Mouse (Mus musculus) fibroblast of lung, adult 2 months (primary cell): Measurements from ENCODE around the gene Pyroxd1.
"Not testable (repeated sequence)": the region's sequence is repeated elsewhere in the genome, so short reads cannot be mapped to it uniquely, and the experiment has no call there.

Source experiments
- DNase-seq: peaks from one replicate; pipeline ENCODE4 v3.0.0-alpha.2; 2011; ENCODE audit warnings: low read depth

Pyroxd1 gene

DNA sequence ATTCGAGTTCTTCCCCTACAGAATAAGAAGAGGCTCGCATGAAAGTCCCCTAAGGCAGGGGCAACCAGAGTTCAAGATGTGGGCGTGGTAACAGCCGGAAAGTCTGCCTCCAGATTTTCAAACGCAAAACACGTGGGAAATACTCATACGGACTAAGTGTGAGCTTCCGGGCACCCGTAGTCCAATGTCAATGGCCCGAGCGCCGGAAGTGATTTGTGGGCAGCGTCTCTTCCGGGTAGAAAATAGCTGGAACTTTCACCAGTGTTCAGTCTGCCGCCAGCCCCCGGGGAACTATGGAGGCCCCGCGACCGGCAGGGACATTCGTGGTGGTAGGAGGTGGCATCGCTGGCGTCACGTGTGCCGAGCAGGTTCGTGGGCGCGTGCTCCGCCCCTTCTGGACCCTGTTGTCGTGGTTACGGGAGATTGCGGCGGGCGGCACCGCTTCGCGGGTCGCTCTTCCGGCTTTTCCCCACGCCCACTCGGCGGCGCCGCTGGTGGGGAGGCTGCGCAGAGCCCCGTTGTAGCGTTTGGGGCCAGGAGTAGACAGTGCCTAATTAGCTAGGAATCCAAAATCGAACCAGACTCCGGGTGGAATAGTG lies at the start of gene Pyroxd1:
Gene Pyroxd1 (plus strand): TSS at position 215 of the 599 bp plus-strand sequence.
- peak; percentile 72 for DNase-seq

DNA sequence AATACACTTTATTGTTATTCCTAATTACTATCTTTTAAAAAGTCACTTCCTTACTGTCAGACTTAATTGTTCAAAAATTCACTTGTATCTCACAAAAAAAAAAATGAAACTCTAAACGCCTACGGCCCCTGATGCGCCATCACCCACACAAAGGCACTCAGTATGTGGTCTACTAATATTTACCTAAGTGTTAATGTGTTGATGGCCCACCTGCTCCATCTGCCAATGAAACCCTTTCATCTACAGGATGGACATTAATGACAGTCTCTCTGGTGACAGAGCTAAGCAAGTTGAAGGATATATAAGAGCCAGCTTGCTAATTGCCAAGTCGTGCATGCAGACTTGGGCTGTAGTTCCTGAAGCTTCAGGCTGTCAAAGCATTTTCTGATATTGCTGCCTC lies 47.4 kb upstream of the Pyroxd1 start, which contains the start of gene Iapp:
Gene Iapp (plus strand): TSS at position 326 of the 400 bp plus-strand sequence.
- no peak for DNase-seq

DNA sequence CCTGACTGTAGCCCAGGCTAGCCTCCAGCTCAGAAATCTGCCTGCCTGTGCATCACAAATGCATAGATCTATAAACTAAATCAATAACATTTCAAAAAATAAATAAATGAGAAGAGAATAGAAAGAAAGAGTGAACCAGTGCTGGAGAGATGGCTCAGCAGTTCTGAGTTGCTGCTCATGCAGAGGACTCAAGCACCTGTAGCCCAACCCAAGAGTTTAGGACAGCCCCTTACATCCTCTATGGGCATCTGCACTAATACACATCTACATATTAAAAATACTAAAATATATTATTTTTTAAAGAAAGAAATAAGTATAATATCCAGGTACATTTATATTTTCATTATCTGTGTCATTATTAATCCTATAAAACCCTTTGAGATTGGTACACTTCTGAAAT lies 40.4 kb upstream of the Pyroxd1 start:
- no peak for DNase-seq

DNA sequence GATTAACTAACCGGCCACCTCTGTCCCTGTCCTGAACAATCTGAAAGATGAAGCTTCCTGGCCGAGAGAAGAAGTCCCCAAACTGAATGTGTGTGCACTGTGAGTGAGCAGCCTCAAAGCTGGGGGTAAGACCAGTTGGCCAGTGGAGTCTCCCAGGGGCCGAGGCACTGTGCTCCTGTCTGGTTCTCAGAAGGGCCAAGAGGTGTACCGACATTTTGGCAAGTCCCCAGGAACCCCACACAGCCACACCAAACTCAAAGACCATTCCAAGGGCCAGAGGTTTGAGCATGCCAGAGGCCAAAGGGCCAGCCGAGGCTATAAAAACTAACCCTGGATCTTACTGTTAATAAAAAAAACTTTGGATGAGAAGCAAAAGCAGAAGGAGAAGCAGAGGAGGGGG lies 31.2 kb upstream of the Pyroxd1 start:
- DNase-seq: no peak

DNA sequence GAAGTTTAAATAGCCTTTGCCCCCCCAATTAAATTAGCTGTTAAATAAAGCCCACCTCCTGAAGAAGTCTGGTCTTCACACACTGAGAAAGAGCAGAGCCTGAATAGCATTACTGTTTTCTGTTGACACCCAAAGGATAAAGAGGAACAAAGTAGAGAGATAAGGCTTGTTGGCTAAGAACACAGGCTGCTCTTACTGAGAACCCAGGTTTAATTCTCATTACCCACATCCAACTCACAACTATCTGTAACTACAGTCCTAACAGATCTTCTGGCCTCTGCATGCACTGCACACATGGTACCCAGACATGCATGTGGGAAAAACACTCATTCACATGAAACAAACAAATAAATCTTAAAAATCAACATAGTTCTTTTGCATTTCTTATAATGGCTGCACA lies 28.3 kb upstream of the Pyroxd1 start:
- no peak for DNase-seq

DNA sequence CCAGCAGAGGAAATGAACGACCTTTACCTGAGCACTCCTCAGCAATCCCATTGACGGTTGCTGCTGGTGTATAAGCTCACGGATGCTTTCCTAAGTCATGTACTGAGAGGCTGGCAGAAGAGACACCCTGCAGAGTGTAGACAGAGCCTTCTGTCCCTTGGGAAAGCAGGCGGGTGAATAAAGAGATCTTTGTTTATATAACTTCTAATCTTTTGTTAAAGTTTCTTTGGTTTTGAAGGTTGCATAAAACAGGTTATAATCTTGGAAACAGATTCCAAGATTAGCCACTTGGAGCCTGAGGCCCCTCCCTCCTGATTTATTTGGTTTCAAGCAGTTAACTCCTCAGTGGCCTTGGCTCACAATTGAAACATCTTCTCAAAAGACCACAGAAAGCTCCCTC lies 22.6 kb upstream of the Pyroxd1 start, which contains the start of gene Slco1a5:
Gene Slco1a5 (minus strand): TSS at position 101 of the 400 bp plus-strand sequence.
- DNase-seq: no peak

DNA sequence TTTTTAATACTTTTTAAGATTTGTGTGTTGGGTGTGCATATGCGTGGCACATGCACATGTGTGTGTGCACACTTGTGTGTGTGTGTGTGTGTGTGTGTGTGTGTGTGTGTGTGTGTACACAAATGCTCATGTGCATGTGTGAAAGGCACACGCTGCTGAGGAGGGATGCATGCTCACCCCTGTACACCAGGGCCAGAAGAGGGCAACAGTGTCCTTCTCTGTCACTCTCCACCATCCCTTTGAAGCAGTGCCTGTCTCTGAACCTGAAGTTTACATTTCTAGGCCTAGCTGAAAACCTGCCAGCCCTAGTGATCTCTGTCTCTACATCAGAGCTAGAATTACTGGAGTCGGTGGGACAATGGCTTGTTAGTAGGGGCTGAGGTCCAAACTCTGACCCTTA lies 18.9 kb upstream of the Pyroxd1 start:
- no peak for DNase-seq

DNA sequence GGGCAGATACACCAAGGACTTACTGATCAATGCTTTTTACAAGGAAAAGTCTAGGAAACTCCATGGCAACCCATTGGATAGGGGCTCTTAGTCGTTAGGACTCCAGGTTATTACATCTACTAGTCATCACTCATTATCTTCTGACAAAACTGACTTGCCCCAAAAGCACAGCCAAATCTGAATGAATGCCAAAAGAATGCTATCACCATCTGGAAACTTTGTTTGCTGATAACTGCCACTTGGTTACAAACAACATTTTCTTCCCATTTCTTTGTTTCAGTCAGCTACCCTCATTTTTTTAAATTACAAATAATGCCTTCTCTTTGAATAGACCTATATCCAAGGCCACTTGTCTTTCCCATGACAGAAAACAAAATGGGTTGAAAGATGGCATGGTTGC lies 16.3 kb upstream of the Pyroxd1 start:
- no peak for DNase-seq

DNA sequence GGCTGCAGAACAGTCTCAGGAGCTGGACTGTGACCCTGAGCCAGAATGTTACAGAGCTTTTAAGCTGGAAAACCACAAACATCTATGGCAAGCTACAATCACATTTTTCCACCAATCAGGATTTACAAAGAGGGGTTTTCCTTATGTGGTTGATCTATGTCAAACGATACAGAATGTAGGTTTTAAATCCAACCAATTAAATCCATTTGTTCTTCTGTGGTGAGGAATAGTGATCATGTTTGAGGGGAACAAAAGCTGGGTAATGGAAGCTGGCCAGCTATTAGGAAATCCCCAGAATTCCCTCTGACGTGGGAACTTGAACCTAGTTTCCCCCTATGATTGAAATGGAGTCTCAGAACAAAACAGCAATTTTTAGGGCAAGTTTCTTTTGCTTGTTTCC lies 6.5 kb upstream of the Pyroxd1 start:
- peak; percentile 77 for DNase-seq

DNA sequence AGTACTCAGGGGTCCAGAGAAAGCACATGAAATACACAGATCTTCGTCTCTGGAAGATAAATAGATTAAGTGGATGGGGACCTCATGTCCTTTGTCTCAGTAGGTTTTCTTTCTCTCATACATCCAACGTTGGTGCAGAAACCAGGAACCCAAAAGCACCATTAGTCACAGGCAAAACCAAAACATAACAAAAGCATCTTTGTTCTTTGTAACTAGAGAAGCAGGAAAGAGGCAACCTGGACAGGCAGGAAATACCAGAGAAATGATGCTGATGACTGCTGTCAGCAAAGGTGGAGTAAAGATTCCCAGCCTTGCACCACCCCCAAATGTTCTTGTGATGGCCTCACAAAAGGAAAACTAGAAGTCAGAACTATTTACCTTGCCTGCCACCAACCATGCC lies 5.9 kb upstream of the Pyroxd1 start:
- peak; percentile 46 for DNase-seq

DNA sequence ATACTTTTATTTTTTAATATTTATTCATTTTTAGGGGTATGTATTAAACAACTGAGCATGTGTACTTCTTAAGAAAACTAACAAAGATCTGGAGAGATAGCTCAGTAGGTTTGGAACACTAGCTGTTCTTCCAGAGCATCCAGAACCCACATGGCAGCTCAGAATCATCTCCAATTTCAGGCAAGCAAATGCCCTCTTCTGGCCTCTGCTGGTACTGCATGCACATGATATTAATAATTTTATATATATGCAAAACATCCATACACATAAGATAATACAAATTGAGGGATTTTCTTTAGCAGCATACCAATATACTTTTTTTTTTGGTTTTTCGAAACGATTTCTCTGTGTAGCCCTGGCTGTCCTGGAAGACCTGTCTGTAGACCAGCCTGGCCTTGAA lies 1.9 kb upstream of the Pyroxd1 start:
- no peak for DNase-seq

DNA sequence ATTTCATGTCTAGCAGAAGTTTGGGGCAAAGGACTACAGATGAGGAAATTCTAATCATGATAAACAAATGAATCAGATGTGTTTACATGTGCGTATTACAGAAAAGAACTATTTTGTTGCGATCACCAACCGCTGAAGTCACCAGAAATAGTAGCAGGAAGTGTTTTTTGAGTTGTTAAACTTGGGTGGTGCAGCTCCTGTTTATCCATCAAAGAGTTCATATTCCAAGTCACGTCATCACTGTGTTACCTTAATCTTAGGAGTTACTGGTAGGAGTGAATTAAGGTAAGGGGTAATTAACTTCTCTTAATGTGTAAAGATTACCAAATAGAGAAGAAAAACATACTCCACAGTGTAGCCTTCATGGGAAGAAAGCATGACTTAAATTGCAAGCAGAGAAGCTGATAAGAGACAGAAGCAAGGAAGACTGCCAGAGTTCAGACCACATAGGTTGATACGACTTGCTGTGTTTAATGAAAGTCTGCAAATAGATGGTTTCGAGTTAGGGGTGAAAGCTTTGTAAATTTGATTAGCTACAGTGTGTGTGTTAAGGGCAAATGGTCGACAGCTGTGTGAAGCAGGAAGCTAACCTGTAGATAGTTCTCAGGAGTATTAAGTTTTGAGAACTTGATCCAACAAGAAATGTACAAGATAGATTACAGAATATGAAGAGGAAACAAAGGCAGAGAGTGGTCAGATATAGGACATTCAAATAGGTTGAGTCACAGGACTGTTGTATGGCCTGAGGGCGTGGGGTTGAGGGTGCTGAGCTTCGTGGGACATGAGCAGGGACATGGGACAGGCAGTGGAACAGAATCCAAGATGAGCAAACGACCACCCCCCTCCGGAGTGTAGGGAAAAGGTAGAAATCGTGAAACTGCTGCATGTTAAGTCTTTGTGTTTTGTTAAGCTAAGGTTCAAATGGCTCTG lies 992 bp downstream of the Pyroxd1 start:
- no peak for DNase-seq

DNA sequence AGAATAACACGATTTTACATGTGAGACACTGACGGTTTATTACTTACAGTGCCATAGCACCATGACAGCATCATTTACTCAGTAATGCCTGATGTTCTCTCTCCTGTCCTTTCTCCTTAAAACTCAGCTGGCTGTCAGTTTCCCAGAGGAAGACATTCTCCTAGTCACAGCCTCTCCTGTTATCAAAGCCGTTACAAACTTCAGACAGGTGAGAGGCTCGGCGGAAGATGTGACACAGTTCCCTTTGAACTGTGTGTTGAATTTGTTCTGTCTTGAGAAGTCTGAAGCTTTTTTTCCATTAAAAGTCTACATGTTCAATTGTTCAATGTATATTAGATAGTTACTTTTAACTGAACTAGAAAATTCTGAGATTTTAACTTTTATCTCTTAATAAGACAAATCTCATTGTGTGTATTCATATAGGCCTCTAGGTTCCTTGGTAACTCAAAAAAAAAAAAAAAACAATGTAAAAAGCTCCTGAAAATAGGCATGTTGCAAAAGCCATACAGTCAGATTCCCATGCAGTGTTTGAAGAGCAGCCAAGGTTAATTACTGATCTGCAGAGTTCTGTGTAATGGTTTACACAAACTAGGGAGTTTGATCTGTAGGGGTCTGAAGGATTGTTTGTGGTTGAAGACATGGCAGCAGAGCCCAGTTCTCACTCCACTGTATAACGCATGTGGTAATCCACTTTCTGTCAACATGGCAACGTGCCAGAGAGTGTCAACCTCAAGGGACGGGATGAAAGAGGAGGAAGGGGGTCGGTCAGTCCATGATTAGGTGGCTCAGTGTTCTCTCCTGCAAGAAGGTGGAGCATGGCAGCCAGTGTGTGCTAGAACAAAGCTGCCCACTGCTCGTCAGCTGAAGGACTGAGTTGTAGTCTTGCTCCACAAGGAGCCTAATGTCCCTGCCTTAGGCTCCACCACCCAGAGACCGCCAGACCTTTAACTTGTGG lies 2.3 kb downstream of the Pyroxd1 start:
- no peak for DNase-seq

DNA sequence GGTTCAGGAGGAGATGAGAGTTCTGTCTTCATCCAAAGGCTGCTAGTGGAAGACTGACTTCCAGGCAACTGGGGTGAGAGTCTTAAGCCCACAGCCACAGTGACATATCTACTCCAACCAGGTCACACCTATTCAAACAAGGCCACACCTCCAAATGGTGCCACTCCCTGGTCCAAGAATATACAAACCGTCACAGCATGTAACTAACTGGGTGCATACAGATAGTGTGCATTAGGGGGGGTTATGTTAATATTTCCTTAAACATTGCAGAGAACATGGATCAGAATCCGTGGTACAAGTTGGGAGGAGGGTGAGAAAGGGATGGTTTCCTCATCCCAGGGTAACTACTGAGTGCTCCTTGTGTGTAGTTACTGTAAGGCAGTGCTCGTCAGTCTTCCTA lies 6.6 kb downstream of the Pyroxd1 start:
- not testable (repeated sequence) for DNase-seq

DNA sequence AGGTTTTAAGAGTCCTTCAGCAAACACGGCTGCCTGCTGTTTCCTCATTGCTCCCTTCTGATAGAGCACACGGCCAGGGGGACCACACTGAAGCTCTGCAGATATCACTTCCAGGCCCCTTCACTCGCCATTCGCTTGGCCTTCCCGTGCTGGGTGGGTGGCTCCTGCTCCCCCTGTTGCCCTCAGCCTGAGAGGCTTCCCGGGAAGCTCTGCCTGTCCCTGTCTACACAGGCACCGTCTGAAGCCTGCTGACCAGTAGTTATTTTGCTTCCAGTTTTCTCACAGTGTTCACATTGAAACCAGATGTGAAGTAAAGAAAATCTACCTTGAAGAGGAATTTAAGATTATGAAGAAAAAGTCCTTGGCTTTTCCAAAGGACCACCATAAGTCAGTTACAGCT lies 11.7 kb downstream of the Pyroxd1 start:
- DNase-seq: no peak

DNA sequence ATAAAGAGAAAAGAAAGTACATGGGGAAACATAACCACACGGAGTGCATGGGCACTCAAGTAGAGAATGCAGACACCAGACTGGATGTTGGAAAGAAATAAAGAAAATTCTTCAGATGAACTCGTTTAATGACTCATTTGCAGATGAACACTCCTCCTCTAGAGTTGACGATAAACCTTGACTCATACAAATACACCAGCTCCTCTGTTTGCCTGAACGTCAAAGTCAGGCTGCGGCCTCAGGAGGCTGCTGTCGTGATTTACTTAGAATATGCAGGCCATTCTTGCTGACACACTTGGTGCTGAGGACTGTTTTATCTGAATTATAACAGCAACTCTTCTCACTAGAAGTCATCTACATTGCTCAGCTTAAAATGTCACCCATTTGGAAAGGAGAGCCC lies 16.6 kb downstream of the Pyroxd1 start:
- DNase-seq: no peak

DNA sequence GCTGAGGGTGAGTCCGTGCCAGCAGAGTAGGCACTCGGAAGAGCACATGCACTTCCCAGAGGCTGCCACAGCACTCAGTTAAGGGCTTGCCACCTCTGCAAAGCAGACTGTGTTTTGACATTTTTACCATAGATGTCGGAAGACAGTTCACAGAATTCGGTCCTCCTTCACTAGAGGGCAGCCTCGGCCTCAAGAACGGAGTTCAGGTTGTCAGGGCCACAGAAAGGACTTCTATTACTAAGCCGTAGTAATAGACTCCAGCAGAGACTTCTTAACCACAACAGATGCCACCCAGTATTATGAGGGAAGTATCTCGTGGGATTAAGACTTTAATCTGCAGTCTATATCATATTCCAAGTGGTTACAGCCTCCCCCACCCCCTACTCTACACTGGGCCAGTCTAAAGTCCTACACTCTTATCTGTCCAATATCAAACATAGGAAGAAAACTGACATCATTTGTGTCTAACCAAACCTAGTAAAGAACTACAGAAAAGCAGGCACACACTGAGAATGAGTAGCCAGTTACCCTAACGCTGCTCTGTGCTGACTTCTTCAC lies 17.6 kb downstream of the Pyroxd1 start:
- DNase-seq: no peak

DNA sequence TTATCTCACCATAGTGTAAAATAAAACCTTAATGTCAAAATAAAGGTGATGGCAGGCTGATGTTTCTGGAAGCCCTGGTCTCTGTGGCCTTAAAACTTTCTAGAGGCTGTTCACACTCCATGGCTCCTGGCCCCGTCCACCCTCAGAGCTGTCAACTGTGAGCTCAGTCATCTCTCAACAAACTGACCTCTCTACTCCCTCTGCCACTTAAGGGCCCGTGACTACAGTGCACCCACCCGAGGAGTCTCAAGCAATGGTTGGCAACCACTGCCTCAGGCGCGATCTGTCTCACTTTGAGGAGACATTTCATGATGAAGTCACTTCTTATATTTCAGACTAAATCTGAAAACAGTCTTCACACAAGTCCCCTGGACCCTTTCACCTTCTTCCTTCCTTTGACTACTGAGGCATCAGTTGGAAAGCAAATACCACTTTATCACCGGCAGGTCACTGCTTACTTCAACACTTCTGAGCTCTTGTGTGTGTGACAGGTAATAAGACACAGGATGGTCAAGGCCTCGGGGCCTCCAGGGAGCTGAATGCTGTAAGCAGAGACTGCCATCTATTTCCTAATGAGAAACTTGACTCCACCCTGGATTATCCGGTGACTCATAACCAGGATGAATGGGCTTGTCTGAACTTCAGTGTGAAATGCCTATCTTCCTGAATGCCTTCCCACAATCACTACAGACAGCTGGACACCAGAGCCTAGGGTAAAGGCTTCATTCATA lies 20.5 kb downstream of the Pyroxd1 start:
- no peak for DNase-seq

DNA sequence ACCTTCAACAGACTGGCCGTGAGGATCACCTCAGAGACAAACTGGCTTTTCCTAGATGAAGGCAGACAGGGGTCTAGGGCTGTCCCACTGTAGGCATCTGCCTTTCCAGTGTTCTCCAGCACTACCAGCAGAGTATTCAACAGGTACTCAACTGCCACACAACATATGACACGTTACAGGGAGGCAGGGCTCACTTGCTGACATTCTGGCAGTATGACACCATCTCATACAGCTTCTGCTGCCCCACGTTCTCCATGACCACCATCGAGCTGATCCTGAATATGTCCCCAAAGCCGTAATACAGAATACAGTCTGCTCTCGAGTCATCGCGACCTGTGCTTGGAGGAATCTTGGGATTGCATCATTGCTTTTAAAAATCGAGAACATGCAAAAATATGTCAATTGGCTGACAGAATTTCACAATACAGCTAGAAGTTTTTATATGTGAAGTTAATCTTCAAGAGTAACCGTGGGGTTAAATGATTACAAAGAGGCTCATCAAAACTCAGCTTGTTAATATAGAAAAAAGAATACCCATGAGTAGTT lies 21.1 kb downstream of the Pyroxd1 start:
- no peak for DNase-seq

DNA sequence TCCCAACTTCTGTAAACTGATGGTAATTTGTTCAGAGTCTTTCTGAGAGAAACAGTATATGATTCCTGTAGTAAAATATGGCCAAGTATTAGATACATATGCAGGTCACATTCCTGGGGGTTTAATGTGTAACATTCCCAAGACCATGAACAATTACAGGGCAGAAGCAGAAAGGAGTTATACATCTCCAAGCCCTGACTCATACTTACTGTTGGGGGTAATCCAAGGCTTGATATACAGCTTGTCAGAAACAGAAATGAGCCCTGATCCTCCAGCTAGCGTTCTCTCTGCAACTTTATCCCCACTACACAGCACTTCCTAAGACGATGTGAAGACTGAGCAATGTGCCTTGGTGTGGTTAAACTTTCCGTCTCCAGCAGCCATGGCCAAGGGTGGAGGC lies 22.1 kb downstream of the Pyroxd1 start:
- no peak for DNase-seq

DNA sequence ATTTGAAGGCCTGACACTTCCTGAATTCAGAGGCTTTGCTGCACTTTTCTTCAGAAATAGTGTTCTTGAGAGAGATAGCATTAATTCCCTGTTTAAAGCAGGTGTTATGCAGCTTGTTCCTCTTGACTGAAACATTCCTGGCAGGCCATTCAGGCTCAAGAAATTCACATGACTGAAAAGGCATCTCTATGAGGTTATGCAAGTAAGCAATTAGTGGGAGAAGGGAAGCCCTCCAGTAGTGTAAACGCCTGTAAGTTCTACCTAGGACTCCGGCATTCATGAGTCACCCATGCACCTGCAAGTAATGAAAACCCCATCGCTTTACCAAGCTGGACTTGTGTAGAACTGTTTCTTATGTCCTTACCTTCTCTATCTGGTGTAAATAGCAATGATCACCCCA lies 24.1 kb downstream of the Pyroxd1 start:
- DNase-seq: no peak
